Mouse (Mus musculus) cortical plate, adult 2 months (tissue): Measurements from ENCODE around the gene P2ry10b.

ENCODE experiments used
- CTCF ChIP-seq: fragments of 200-500 bp; IDR thresholded peaks from 2 replicates; pipeline ENCODE4 v1.5.1; 2011; ENCODE audit warnings: mild to moderate bottlenecking, control low read depth, low read length; ENCODE audit not compliant: insufficient read depth; ENCODE audit errors: extremely low read depth
- POLR2A ChIP-seq: fragments of 200-500 bp; IDR thresholded peaks from 2 replicates; pipeline ENCODE4 v1.6.1; 2011; ENCODE audit warnings: mild to moderate bottlenecking, low read length, control low read depth; ENCODE audit not compliant: insufficient read depth; ENCODE audit errors: extremely low read depth

DNA sequence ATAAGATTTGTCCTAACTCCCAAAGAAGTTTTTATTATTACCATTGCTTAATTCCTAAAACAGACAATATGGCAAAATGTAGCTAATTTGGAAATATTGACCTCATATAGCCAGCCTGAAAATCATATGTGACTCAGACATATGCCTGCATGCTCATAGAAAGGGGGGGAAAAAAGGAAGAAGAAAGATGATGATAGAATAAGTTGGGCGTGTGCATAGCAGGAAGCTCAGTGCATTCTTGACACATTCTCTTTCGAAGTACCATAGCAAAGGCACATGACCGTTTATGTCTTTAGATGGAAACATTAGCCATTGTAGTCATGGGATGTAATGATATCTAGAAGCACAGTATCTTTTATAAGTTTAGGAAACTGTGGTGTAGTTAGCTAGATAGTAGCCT, at the start of gene P2ry10b:
- TF ChIP-seq POLR2A (no peak), CTCF (no peak)
